Mouse (Mus musculus) hindlimb bud, embryonic 11.5 days (tissue): ENCODE data around the gene Nt5m.

Experiments
- DNase-seq: peaks from one replicate; pipeline ENCODE4 v3.0.0-alpha.2; 2012; ENCODE audit warnings: low read depth, low spot score; ENCODE audit errors: extremely low spot score

Nt5m gene

DNA sequence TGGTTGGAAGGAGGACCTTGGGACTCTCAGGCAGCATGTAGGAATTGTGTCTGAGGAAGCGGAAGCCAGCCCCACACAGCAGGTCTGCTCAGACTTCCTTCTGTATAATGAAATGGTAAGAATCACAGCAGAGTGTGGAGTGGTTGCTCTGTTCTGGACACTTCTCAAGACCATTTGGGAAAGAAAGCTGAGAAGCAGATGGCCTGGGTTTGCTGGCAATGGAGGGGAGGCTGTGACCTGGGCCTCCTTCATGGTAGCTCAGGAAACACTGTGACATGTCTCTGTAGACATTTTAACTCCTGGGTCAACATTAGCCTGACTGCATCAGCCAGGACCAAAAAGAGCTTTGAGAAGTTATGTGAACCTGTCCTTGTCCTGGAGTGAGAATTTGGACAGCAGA lies 61.7 kb downstream of the Nt5m start:
- DNase-seq, result no peak

DNA sequence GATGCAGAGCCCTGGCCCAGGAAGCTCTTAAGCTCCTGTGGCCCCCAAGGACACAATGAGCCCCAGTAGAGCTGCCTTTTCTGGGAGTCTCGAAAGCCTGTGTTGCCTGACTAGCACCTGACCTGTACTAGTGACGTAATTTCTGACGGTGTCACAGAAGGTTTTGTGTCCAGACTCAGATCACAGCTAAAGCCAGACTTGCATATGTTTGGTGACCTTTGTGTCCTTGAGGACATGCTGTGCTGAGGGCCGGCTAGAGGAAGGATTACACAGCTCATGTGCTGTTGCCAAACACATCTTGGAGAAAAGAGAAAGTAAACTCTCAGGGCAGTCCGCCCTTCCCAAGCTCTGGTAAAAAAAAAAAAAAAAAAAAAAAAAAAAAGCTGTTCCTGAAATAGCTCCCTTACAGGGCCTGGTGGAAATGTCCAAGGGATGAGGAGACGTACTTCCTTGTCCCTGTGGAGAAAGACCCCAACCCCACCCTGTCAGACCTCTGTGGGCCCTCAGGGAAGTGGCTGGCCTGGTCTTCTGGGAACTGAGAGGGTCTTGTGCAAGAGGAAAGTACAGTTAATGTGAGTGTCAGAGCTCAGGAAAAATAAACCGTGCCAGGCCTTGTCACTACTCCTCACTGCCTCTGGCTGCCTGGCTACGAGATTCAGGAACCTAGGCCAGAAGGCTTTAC lies 62.9 kb downstream of the Nt5m start:
- DNase-seq, result no peak

DNA sequence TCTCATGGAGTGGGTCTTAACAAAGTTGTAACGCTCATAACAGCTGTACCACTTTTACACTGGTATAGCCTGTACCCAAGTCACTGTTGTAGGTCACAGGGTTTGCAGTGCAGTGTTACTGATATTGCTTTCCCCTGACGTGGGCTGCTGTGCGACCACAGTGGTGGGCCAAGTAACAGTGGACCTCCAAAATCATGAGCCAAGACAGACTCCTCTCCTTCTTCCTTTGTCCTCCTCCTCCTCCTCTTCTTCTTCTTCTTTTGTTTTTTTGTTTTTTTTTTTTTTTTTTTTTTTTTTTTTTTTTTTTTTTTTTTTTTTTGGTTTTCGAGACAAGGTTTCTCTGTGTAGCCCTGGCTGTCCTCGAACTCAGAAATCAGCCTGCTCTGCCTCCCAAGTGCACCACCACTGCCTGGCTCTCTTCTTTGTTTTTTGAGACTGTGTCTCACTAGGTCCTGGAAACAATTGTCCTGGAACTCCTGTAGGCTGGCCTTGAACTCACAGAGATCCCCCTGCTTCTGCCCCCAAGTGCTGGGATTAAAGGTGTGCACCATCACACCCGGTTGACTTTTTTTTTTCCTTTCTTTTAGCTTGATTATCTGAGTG lies 67.4 kb downstream of the Nt5m start:
- DNase-seq, result no peak

DNA sequence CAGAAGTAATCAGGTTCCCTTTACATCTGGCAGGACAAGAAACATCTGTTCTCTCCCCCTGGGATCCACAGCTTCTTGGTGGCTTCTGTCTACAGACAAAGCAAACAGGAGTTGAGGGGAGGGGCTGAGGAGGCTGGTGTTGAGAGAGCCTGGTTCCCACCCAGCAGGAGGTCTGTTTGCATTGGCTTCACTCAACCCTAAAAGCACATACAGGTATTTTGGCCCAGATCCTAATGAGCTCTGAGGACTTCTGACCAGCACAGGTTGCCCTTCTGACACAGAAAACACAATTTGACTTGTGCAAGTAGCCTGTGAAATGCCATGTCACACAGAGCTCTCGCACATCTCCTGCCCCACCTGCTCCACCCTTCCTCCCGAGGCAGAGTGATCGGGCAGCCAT lies 69.2 kb downstream of the Nt5m start:
- DNase-seq, result no peak

DNA sequence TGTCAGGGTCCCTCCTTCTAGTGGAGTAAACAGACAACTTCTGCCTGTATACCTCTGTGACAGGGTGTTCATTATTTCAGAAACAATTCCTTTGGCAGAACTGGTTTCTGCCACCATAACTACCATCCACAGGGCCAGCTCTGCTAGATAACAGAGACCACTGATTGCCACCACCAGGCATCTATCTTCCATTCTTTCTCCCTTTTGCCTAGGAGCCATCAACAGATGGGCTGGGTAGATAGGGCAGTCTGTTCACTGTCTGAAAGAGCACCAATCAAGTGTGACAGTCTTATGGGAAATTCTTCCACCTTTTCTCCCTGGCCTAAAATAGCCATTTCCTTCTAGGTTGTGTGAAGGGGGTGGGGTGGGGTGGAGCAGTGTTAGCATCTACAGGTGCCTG lies 71.3 kb downstream of the Nt5m start:
- DNase-seq, result no peak

DNA sequence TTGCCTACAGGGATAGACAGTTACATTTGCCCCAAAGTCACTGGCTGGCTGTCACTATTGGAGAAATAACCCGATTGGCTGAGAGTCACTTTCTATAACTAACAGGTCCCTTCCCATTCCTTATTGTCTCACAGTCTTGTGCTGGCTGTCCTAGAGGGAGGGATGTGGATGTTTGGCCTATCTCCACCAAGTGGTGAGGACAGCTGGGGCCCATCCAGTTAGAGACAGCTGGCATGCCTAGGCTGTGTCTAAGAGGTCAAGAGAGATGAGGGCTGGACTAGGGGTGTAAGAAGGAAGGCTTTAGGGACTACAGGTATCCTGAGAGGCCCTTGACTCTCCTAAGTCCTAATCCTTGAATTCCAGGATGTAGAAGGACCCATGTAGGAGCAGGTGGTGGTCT lies 72.3 kb downstream of the Nt5m start:
- DNase-seq, result no peak

DNA sequence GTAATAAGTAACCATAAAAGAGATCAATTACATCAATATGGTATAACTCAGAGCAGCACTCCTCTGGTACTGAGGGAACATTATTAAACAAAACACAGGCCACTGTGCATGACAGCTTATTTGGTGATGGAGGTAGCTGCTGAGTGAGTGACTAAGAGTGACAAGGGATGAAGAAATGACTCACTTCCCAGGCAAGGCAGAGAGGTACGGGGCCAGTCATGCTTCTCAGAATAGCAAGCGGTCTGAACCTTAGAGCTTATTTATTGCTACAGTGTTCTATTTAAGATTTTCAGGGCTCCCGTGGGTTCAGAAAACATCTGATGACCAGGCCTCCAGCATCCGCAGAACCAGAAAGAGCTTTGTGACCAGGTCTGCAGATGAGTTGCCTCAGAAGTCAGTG lies 74.5 kb downstream of the Nt5m start:
- no peak for DNase-seq

DNA sequence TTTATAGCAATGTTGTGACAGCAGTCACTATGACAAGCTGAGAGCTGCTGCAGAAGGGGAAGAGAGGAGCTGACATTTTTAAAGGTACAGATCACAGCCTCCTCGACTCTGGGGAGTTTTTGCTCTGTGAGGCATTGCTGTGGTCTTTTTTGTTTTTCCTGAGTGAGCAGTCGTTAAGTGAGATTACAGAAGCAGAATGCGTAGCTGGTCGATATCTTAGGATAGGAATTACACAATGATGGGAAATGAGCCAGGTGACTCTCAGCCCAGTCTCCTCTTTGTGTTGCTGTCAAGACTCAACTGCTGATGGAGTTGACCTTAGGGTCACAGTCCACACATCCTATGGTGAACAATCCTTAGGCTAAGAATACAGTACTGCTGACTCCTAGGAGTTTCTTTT lies 78.8 kb downstream of the Nt5m start:
- DNase-seq, result no peak

DNA sequence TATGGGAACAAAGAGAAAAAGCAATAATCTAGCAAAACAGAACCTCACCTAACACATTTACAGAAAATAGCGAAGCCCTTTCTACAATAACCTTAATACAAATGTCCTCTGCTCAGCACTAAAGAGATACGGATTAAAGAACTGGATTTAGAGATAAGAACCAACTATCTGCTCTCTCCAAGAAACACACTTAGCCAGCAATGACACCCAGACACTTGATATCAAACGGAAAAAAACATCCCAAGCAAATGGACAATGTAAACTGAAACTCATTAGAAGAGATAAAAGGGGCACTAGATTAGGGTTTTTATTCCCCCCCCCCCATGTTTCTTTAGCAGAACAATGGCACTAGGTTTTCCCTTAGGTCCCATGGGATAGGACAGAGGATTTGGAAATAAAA lies 80.2 kb downstream of the Nt5m start:
- DNase-seq, result no peak

DNA sequence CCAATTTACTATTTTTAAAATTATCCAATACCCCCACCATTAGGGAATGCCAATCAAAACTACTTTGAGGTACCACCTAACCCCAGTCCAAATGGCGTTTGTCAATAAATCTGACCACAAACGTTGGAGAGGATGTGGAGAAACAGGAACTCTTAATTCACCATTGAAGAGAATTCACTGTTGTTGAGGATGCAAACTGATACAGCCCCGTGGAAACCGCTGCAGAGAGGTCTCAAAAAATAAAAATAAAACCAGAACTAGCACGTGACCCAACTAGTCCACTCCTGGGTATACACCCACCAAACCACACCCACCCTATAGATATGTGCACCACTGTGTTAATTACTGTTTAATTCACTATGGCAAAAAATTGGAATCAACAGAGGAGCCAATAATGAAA lies 81.1 kb downstream of the Nt5m start:
- DNase-seq, result no peak

DNA sequence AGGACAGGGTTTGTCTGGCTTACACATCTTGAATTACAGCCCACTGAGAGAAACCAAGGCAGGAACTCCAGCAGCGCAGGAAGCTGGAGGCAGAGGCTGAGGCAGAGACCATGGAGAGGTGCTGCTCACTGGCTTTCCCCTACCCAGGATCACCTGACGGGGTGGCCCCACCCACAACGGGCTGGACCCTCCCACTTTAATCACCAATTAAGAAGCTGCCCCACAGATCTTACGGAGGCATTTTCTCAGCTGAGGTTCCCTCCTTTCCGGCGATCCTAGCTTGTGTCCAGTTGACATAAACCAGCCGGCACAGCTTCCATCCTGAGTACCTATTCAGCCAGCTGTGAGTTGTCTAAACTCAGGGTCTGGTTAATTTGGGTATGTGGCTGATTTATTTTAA lies 82.0 kb downstream of the Nt5m start:
- DNase-seq, result no peak

DNA sequence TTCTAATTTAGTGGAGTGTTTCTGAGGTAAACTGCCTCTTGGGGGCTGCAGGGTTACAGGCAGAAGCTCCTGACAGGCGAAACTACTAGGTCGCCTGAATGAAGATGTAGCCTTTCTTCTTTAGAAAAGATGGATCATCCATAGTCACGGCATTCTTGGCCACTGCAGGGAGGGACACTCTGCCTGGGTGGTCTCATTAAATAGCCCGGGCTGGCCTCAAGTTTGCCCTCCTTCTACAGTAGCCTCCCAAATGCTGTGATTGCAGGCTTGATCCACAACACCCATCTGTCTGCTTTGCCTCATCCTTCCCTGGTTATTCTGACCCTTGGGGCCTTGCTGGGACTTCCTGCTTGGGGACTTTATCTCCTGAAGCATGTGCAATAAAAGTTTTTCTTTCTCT lies 90.8 kb downstream of the Nt5m start:
- DNase-seq, result no peak
